Mouse (Mus musculus): ENCODE measurements around the gene Crtc3.
A peak's percentile ranks its signal among the peaks of the same experiment; 100 is the strongest.

DNA sequence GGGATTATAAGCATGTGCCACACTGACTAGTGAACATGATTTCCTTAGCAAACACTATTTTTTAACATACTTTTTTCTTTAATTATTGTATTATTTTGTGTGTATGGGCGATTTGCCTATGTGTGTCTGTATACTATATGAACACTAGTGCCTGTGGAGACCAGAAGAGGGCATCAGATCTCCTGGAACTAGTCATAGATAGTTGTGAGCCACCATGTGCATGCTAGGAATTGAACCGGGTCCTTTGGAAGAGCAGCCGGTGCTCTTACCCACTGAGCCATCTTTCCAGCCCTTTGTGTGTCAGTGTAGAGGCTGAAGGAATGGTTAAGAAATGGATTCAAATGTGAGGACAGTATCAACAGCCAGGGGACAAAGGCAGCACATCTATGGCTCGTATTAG, 82.2 kb downstream of the Crtc3 start:
- peak; percentile 33 for TF ChIP-seq CTCF (IDR thresholded peaks at IDR 0.05; ENCODE audit: low read depth)
- TF ChIP-seq EP300 (IDR thresholded peaks at IDR 0.05; ENCODE audit: low read depth): no peak

Measured in liver, postnatal 0 days (tissue).